Mouse (Mus musculus): ENCODE data around the gene Olfr31.

The Olfr31 gene

GRCm38 (mm10) chr14:14354511-14355359, 32.1 kb downstream of the Olfr31 start:
- DNase-seq (ENCODE audit: low read depth, low spot score), result peak; percentile 15

DNA sequence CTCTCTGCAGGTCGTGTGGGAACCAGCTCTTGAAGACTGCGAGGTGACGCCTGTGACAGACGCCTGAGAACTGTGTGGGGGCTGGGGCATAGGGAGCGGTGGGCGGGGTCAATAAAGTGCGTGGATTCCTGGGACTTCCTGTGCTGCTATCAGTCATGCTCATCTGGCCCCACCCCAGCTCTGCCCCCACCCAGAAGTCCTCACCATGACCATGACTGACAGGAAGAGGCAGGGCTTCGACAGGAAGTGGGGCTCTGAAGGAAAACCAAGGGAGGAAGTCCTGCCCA, 32.7 kb downstream of the Olfr31 start:
- DNase-seq (ENCODE audit: low read depth, low spot score), result peak; percentile 25

Measured in CD4-positive helper T cell, adult 2 months (primary cell).